Mouse (Mus musculus): Measurements from ENCODE around the gene Krtdap. TPM values are rescaled to one million over a fixed set of nuclear protein-coding genes. Genes with fewer than 3 reads are reported as not detected.

Krtdap gene
- polyA plus RNA-seq, 1 experiment from 2014 or later: not detected

DNA sequence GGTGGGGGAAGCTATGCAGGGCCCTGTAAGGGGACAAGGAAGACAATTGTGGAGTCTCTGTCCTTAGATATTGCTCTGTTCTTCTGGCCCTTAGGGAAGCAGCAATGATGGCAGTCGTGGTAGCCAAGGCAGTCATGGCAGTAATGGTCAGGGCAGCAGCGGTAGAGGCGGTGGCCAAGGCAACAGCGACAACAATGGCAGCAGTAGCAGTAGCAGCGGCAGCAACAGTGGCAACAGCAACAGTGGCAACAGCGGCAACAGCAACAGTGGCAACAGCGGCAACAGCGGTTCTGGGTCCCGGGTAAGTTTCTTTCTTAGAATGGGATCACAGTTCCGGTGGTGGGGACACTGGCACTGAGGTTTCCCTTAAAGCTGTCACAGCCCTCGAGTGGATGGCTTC is 22.5 kb upstream of the Krtdap start:
- Histone ChIP-seq H3K4me3 (no peak overlapping the region), H3K27me3 (0 out of 2 replicates have a peak, but pooled peaks cover 7% of the 10 kb centered on the region), H3K4me1 (no peaks in the 10 kb centered on the region), H3K9ac (no peak overlapping the region), H3K9me3 (replicated peaks) (no peaks in the 10 kb centered on the region), H3K36me3 (no peaks in the 10 kb centered on the region), H3K4me2 (replicated peaks) (no peak overlapping the region; the same call in 1 of the 2 replicates), H3K27ac (no peak overlapping the region)
- no peak for ATAC-seq (ENCODE audit: low FRiP score)
- WGBS: 38% methylated on average over 11 of the region's 11 CpGs

DNA sequence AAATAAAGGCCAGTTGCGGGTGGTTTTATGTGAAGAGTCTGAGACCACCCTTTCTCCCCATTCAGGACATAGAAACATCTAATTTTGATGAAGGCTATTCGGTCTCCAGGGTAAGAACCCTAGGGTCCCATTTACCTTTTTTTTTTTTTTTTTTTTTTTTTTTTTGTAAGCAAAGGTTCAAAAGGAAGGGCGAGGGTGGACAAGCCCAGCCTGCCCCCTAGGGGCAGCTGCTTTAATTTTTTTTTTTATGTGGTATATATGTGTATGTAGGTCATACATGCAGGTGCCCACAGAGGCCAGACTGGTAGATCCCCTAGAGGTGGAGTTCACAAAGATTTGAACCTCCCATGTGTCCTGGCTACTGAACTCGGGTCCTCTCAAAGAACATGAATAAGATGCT is 21.3 kb upstream of the Krtdap start:
- Histone ChIP-seq H3K9ac (no peak overlapping the region), H3K4me2 (replicated peaks) (no peak overlapping the region), H3K27ac (no peak overlapping the region), H3K9me3 (replicated peaks) (no peaks in the 10 kb centered on the region), H3K4me3 (no peak overlapping the region), H3K4me1 (no peaks in the 10 kb centered on the region), H3K27me3 (0 out of 2 replicates have a peak, but pooled peaks cover 7% of the 10 kb centered on the region), H3K36me3 (no peaks in the 10 kb centered on the region)
- no peak for ATAC-seq (ENCODE audit: low FRiP score)
- WGBS: 88% methylated on average over 4 of the region's 4 CpGs

DNA sequence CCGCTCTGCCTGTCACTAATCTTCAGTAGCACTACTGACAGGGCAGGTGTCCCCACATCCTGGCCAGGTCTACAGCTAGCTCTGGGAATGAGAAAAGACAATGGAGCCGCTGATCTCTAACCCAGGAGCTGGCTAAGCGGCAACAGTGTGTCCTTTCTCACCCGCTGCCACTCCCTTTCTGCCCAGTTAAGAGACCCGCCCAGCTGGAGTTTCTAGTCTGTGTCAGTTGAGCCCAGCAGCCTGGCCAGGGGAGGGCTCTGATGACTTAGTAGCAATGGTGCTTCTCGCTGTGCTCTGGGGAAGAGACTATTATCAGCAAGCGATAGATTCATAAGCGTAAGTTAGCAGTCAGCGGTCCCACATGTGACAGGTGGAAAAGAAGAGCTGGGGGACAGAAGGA is 18.5 kb upstream of the Krtdap start:
- 36% methylated on average over 9 of the region's 9 CpGs for WGBS
- Histone ChIP-seq H3K27me3 (0 out of 2 replicates have a peak, but pooled peaks cover 7% of the 10 kb centered on the region), H3K4me2 (replicated peaks) (no peak overlapping the region), H3K9ac (no peak overlapping the region), H3K4me1 (no peaks in the 10 kb centered on the region), H3K36me3 (no peaks in the 10 kb centered on the region), H3K4me3 (no peak overlapping the region), H3K9me3 (replicated peaks) (no peaks in the 10 kb centered on the region), H3K27ac (no peak overlapping the region)
- no peak for ATAC-seq (ENCODE audit: low FRiP score)

DNA sequence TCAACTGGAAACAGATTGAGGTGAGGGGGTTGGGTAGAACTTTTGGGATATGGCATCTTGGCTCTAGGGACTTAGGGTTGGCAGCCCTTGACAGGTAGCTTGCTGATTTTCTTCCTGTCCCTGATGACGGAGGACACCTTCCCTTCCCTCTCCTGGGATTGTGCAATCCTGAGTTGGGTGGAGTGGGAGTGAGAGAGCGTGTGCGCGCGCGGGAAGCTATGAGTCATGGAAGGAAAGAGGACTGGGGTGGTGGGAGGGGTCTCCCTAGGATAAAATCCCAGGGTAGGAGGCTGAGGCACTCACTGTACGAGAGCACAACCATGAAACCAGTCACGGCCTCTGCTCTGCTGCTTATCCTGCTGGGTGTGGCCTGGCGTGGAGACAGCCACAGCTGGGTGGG is 11.6 kb upstream of the Krtdap start:
- H3K4me1 ChIP-seq: no peaks in the 10 kb centered on the region
- H3K36me3 ChIP-seq: no peaks in the 10 kb centered on the region
- no peak overlapping the region for H3K27ac ChIP-seq
- H3K9me3 ChIP-seq (replicated peaks): no peaks in the 10 kb centered on the region
- no peak overlapping the region for H3K9ac ChIP-seq
- no peak overlapping the region for H3K4me2 ChIP-seq (replicated peaks)
- no peak overlapping the region for H3K4me3 ChIP-seq
- ATAC-seq (ENCODE audit: low FRiP score): no peak
- no peaks in the 10 kb centered on the region for H3K27me3 ChIP-seq
- 91% methylated on average over 9 of the region's 9 CpGs for WGBS

DNA sequence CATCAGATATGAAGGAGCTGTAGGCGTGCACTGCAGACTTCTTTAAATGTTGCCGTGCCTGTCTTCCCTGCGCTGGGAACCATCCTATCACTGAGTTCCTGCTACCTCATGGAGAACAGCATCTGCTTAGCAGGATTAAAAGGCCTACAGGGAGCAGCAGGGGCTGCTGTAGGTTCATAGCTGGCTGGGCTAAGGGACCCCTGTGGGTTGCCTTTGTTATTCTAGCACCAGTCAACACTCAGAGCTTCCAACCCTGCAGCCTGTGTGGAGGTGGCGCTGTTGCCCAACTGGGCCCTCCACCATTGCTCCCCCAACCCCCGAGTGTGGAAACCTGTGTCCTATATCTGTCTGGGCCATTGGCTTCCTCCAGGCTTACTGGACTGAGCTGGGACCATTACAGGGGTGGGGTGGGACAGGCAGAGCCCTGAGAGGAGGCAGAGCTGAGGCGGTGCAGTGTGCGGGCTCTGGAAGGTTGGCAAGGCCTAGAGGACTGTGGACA is 10.6 kb upstream of the Krtdap start:
- Histone ChIP-seq H3K36me3 (no peaks in the 10 kb centered on the region), H3K9me3 (replicated peaks) (no peaks in the 10 kb centered on the region), H3K27ac (no peak overlapping the region), H3K4me2 (replicated peaks) (no peak overlapping the region), H3K27me3 (no peaks in the 10 kb centered on the region), H3K4me3 (no peak overlapping the region), H3K9ac (no peak overlapping the region), H3K4me1 (no peaks in the 10 kb centered on the region)
- 38% methylated on average over 7 of the region's 7 CpGs for WGBS
- ATAC-seq (ENCODE audit: low FRiP score): no peak

DNA sequence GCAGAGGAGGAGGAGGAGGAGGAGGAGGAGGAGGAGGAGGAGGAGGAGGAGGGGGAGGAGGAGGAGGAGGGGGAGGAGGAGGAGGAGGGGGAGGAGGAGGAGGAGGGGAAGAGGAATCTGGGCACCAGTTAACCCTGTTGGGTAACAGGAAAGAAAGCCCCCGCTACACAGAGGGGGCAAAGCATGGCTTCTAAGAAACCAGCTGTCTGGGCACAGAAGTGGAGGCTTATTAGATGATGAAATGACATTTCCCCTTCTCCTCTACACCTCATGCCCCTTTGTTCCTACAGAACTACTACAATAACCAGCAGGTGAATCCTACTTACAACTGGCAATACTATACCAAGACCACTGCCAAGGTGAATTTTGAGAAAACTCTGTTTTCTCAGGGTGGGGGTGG is 9.8 kb upstream of the Krtdap start:
- H3K9me3 ChIP-seq (replicated peaks): no peaks in the 10 kb centered on the region
- H3K27ac ChIP-seq: no peak overlapping the region
- H3K4me3 ChIP-seq: no peak overlapping the region
- no peaks in the 10 kb centered on the region for H3K36me3 ChIP-seq
- no peak overlapping the region for H3K4me2 ChIP-seq (replicated peaks)
- WGBS: 67% methylated on average over 1 of the region's 1 CpGs
- ATAC-seq (ENCODE audit: low FRiP score): no peak
- H3K27me3 ChIP-seq: no peaks in the 10 kb centered on the region
- no peaks in the 10 kb centered on the region for H3K4me1 ChIP-seq
- no peak overlapping the region for H3K9ac ChIP-seq

DNA sequence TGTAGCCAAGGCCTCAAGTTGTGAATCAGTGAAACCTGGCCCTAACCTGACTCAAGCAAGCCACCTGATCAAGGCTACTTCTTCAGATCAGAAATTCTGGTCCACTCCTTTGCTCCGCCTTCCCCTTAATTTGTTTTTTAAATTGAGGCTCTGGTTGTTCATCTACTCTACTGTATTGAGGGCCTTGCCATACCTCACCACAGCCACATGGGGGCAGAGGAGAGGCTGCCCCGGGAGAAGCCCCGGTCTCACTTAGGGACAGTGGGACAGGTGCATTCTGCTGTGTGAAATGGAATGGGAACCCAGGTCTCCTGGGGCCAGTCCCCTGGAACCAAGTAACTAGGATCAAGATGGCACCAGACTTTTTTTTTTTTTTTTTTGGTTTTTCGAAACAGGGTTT is 5.9 kb upstream of the Krtdap start:
- Histone ChIP-seq H3K36me3 (no peaks in the 10 kb centered on the region), H3K4me2 (replicated peaks) (no peak overlapping the region), H3K9ac (no peak overlapping the region), H3K9me3 (replicated peaks) (no peaks in the 10 kb centered on the region), H3K27ac (no peak overlapping the region), H3K4me3 (no peak overlapping the region), H3K27me3 (no peaks in the 10 kb centered on the region), H3K4me1 (0 out of 2 replicates have a peak, but pooled peaks cover 7% of the 10 kb centered on the region)
- no peak for ATAC-seq (ENCODE audit: low FRiP score)
- WGBS: 66% methylated on average over 4 of the region's 4 CpGs

DNA sequence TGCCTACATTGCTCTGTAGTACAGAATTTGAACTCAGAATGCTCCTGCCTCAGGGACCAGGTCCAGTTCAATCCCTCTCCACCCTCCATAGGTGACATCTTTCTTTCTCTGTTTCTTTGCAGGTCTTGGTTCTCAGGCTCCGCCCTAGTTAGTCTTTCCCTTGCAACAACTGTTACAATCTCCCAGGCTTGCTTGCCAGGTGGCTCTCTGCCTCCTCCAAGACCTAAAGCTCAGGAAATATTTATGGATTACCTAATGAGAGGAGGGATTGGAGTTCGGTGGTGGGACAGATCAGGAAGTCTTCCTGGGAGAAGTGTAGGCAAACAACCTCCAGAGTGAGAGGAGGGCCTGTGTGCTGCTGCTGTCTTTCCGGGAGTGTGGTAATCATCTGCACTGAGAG is 5.0 kb upstream of the Krtdap start:
- no peak for ATAC-seq (ENCODE audit: low FRiP score)
- Histone ChIP-seq H3K36me3 (no peaks in the 10 kb centered on the region), H3K4me1 (0 out of 2 replicates have a peak, but pooled peaks cover 7% of the 10 kb centered on the region), H3K9ac (no peak overlapping the region), H3K27ac (no peak overlapping the region), H3K4me2 (replicated peaks) (no peak overlapping the region), H3K27me3 (no peaks in the 10 kb centered on the region), H3K4me3 (no peak overlapping the region), H3K9me3 (replicated peaks) (no peaks in the 10 kb centered on the region)
- WGBS: 78% methylated on average over 3 of the region's 3 CpGs

DNA sequence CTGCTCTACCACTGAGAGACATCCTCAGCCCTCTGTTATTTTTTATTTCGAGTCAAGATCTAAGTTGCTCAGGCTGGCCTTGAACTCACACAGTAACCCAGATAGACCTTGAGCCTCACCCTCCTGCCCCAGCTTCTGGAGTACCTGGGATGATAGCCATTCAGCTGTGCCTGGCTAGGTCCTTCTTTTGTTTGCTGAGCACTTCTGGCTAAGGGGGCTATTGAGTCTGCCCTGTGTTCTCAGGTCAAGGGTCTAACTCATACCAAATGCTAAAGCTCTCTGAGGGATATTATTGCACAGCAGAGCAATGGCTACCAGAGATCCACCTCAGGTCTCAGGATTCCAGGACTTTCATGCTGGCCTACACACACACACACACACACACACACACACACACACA is 2.5 kb upstream of the Krtdap start:
- Histone ChIP-seq H3K27me3 (no peaks in the 10 kb centered on the region), H3K27ac (peak overlapping the region; percentile 30; the same call in 1 of the 2 replicates)
- no peak for ATAC-seq (ENCODE audit: low FRiP score)

DNA sequence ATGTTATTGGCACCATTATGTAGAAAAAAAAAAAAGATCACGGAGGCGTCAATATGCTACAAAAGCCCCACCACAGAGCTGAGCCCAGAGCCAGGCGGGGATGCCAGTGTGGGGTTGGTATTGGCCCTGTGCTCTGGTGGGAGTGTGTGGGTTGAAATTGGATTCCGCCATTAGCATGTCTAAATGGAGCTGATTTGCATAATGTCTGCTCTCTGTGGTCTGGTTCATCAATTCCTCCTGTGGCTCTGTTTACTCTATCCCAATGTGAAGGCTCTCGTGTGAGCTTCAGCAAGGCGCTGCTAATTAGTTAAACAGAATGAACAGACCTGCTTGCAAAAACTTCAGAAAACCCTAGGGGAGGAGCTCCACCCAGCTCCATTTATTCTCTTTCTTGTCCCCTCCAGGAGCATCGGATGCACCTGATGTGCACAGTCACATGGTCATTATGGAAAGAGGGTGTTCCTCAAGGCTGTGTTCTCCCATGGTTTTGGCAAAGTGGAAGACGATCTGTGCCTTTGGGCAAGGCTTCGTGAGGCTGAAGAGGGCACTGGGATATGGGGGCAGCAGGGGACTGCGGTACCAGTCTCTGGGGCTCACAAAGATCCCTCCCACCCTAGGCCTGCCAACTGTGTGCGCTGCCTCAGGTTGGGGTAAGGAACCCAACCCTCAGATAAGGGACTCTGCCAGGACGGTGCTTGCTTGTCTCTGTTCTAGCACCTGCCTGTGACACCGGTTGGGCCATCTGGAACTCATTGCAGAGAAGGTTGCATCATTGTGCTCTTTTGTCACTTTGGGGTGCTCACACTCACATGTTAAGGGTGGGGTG is 1.8 kb upstream of the Krtdap start:
- Histone ChIP-seq H3K9me3 (replicated peaks) (no peaks in the 10 kb centered on the region), H3K4me1 (0 out of 2 replicates have a peak, but pooled peaks cover 7% of the 10 kb centered on the region), H3K27me3 (no peaks in the 10 kb centered on the region), H3K4me3 (no peak overlapping the region), H3K4me2 (replicated peaks) (no peak overlapping the region), H3K36me3 (no peaks in the 10 kb centered on the region), H3K9ac (no peak overlapping the region), H3K27ac (peak overlapping the region; percentile 35; the same call in 1 of the 2 replicates)
- WGBS: 57% methylated on average over 13 of the region's 13 CpGs
- ATAC-seq (ENCODE audit: low FRiP score): peak; percentile 78

More for the DNA sequence above, 2.5 kb upstream of the Krtdap start:
- 79% methylated on average over 1 of the region's 1 CpGs for WGBS
- no peak overlapping the region for H3K9ac ChIP-seq
- no peaks in the 10 kb centered on the region for H3K36me3 ChIP-seq
- H3K4me2 ChIP-seq (replicated peaks): no peak overlapping the region
- no peaks in the 10 kb centered on the region for H3K9me3 ChIP-seq (replicated peaks)
- no peak overlapping the region for H3K4me3 ChIP-seq
- H3K4me1 ChIP-seq: 0 out of 2 replicates have a peak, but pooled peaks cover 7% of the 10 kb centered on the region

DNA sequence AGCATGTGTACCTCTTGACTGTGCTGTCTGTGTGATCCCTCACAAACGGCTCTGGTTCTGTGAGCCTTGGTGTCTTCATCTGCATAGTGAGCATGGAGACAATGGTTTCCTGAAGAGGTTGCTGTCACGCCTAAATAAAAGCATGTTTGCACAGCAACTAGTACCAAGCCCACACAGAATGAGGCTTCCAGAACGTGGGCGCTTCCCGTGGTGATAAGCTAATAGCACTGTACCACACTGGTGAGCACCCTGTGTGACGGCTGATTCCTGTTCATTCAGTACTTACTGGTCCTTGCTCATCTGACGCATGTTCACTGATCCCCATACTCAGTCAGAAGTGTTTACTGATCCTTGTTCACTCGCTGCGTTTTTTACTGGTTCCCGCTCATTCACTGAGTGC is 2.4 kb downstream of the Krtdap start:
- H3K4me3 ChIP-seq: no peak overlapping the region
- H3K4me2 ChIP-seq (replicated peaks): no peak overlapping the region
- 78% methylated on average over 10 of the region's 10 CpGs for WGBS
- H3K36me3 ChIP-seq: no peaks in the 10 kb centered on the region
- 0 out of 2 replicates have a peak, but pooled peaks cover 7% of the 10 kb centered on the region for H3K4me1 ChIP-seq
- H3K27ac ChIP-seq: no peak overlapping the region
- H3K27me3 ChIP-seq: no peaks in the 10 kb centered on the region
- H3K9ac ChIP-seq: no peak overlapping the region
- ATAC-seq (ENCODE audit: low FRiP score): no peak
- H3K9me3 ChIP-seq (replicated peaks): no peaks in the 10 kb centered on the region

DNA sequence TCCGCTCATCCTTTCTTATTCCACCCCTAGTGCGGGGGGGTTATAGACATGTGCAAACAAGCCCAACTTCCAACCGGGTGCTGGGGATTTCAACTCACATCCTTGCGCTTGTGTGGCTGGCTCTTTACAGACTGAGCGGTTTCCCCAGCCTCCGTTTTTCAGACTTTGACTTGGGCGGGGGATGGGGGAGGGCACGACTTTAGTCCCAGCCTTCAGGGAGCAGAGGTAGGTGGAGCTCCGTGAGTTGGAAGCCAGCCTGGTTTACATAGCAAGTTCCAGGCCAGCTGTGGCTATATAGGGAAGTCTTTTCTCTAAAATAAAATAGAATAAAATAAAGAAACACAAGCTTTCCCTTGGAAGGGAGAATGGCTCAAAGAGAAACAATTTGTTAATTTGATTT is 4.2 kb downstream of the Krtdap start:
- ATAC-seq (ENCODE audit: low FRiP score): no peak
- H3K27me3 ChIP-seq: no peaks in the 10 kb centered on the region
- H3K36me3 ChIP-seq: no peaks in the 10 kb centered on the region
- H3K27ac ChIP-seq: no peak overlapping the region
- H3K4me1 ChIP-seq: no peaks in the 10 kb centered on the region
- H3K4me3 ChIP-seq: no peak overlapping the region
- H3K9ac ChIP-seq: no peak overlapping the region
- no peaks in the 10 kb centered on the region for H3K9me3 ChIP-seq (replicated peaks)
- no peak overlapping the region for H3K4me2 ChIP-seq (replicated peaks)
- WGBS: 25% methylated on average over 9 of the region's 9 CpGs

DNA sequence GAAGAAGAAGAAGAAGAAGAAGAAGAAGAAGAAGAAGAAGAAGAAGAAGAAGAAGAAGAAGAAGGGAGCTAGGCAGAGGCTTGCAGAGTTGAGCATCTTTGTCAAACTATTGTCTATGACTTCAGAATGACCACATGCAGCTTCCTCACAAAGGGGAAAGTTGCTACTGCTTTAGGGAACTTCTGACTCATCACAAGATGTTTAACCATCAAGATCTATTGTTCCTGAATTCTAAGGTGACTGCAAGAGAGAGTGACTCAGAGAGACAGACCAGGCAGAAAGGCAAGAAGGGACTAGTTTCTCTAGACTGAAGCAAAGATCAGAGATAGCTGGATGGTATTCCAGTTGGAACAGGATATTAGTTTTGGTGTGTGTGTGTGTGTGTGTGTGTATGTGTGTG is 7.2 kb downstream of the Krtdap start:
- H3K4me3 ChIP-seq: no peak overlapping the region
- H3K9me3 ChIP-seq (replicated peaks): no peaks in the 10 kb centered on the region
- H3K27ac ChIP-seq: no peak overlapping the region
- H3K36me3 ChIP-seq: no peaks in the 10 kb centered on the region
- no peaks in the 10 kb centered on the region for H3K27me3 ChIP-seq
- H3K4me1 ChIP-seq: no peaks in the 10 kb centered on the region
- no peak overlapping the region for H3K9ac ChIP-seq
- H3K4me2 ChIP-seq (replicated peaks): no peak overlapping the region
- no peak for ATAC-seq (ENCODE audit: low FRiP score)

Data from hindbrain, embryonic 12.5 days (tissue).